Mouse (Mus musculus) MEL (cell line): ENCODE data around the gene Cacybp.

Experiments
- CTCF ChIP-seq, 3 experiments: IDR thresholded peaks in 2 of 3; conservative IDR thresholded peaks in 1 of 3; 2 replicates each; pipeline ENCODE4 v1.5.1; 2011 to 2012; ENCODE audit warnings: low read length in 3 of 3, low read depth in 2 of 3, mild to moderate bottlenecking in 2 of 3, improper control_type of control experiment in 1 of 3, inconsistent platforms in 1 of 3, mixed read lengths in 1 of 3, moderate library complexity in 1 of 3; ENCODE audit not compliant: control insufficient read depth in 1 of 3, insufficient read depth in 1 of 3, poor library complexity in 1 of 3, severe bottlenecking in 1 of 3
- EP300 ChIP-seq, 2 experiments: IDR thresholded peaks; 2 replicates each; pipeline ENCODE4 v1.6.1; 2011; ENCODE audit warnings: improper control_type of control experiment in 2 of 2, low read length in 2 of 2, low read depth in 1 of 2, mild to moderate bottlenecking in 1 of 2
- ETS1 ChIP-seq: IDR thresholded peaks from 2 replicates; pipeline ENCODE4 v1.6.1; 2012; ENCODE audit warnings: low read depth, mild to moderate bottlenecking, inconsistent platforms, low read length, improper control_type of control experiment, moderate library complexity
- GABPA ChIP-seq: IDR thresholded peaks from 2 replicates; pipeline ENCODE4 v1.6.1; 2012; ENCODE audit warnings: low read depth, mild to moderate bottlenecking, inconsistent platforms, low read length, improper control_type of control experiment, moderate library complexity
- GATA1 ChIP-seq: IDR thresholded peaks from 2 replicates; pipeline ENCODE4 v1.6.1; 2011; ENCODE audit warnings: low read depth, low read length, improper control_type of control experiment
- MAFK ChIP-seq: IDR thresholded peaks from 2 replicates; pipeline ENCODE4 v1.6.1; 2011; ENCODE audit warnings: low read depth, mild to moderate bottlenecking, low read length, improper control_type of control experiment, borderline replicate concordance
- MAZ ChIP-seq: IDR thresholded peaks from 2 replicates; pipeline ENCODE4 v1.6.1; 2012; ENCODE audit warnings: low read depth, mild to moderate bottlenecking, inconsistent platforms, low read length, improper control_type of control experiment
- NELFE ChIP-seq: IDR thresholded peaks from 2 replicates; pipeline ENCODE4 v1.6.1; 2011; ENCODE audit warnings: low read depth, low read length, improper control_type of control experiment
- NRF1 ChIP-seq: IDR thresholded peaks from 2 replicates; pipeline ENCODE4 v1.6.1; 2014; ENCODE audit warnings: low read depth, mild to moderate bottlenecking, inconsistent platforms, low read length, improper control_type of control experiment, moderate library complexity; ENCODE audit not compliant: poor library complexity, insufficient read depth, severe bottlenecking

DNA sequence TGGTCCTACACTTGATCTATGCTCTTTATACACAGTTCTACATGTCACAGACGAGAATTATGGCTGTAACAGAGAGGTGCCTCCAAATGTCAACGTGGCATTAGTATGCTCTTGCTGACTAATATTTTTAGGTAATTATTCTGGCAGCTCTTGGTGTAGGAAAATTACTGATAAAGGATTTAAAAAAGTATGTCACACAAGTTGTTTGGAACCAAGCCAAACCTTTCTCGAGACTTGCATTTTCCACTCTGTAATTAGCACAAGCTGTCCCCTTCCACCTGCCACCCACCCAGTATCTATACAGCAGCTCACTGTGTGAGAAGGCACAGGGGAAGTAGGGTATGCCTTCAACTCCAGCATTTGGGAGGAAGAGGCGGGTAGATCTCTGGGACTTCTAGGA, 34.2 kb upstream of the Cacybp start:
- TF ChIP-seq GABPA (no peak), ETS1 (no peak), GATA1 (no peak), CTCF (IDR thresholded peaks at IDR 0.05 in 2 of 3, conservative IDR thresholded peaks at IDR 0.05 in 1 of 3; ENCODE audit: control insufficient read depth in 1 of 3, insufficient read depth in 1 of 3, low read depth in 2 of 3, low read length in 3 of 3, poor library complexity in 1 of 3, severe bottlenecking in 1 of 3) (no peak), MAFK (no peak), NELFE (no peak), MAZ (no peak), EP300 (IDR thresholded peaks at IDR 0.05; ENCODE audit: low read depth in 1 of 2, low read length in 2 of 2) (no peak), NRF1 (no peak)
